Mouse (Mus musculus): ENCODE measurements around the gene Rsc1a1. TPM values are rescaled to one million over a fixed set of nuclear protein-coding genes. Genes with fewer than 3 reads are reported as not detected.

Rsc1a1 gene
- total and polyA plus RNA-seq, 3 experiments = 2.4 to 15.0 (median 7.3) TPM

GRCm38 (mm10) chr4:141708971-141709370 lies 23.6 kb upstream of the Rsc1a1 start:
- Histone ChIP-seq H3K4me1 (ENCODE audit: insufficient read depth, low read depth, low read length) (peaks cover 31% of the 10 kb centered on the region), H3K4me3 (ENCODE audit: low read depth, low read length) (no peak overlapping the region), H3K36me3 (replicated peaks) (peaks cover 92% of the 10 kb centered on the region), H3K27me3 (ENCODE audit: insufficient read depth, low read length) (no peaks in the 10 kb centered on the region), H3K9me3 (replicated peaks) (no peaks in the 10 kb centered on the region)
- no peak for DNase-seq (ENCODE audit: low spot score)
- no peak for TF ChIP-seq CTCF (IDR thresholded peaks at IDR 0.05; ENCODE audit: low read depth, low read length)
- ATAC-seq (ENCODE audit: extremely low read depth, insufficient number of reproducible peaks, low FRiP score, poor library complexity, severe bottlenecking) = no peak

- Histone ChIP-seq H3K4me1 (ENCODE audit: insufficient read depth, low read depth, low read length) (peaks cover 22% of the 10 kb centered on the region), H3K9me3 (replicated peaks) (no peaks in the 10 kb centered on the region), H3K27me3 (ENCODE audit: insufficient read depth, low read length) (no peaks in the 10 kb centered on the region), H3K4me3 (ENCODE audit: low read depth, low read length) (no peak overlapping the region), H3K36me3 (replicated peaks) (peaks cover 95% of the 10 kb centered on the region)
- ATAC-seq (ENCODE audit: extremely low read depth, insufficient number of reproducible peaks, low FRiP score, poor library complexity, severe bottlenecking) = no peak
- TF ChIP-seq TAL1 (conservative IDR thresholded peaks at IDR 0.05; ENCODE audit: low read depth, low read length) (no peak), GATA2 (IDR thresholded peaks at IDR 0.05; ENCODE audit: borderline replicate concordance, low read depth, low read length) (no peak), GATA1 (IDR thresholded peaks at IDR 0.05; ENCODE audit: borderline replicate concordance, low read length) (no peak), CTCF (IDR thresholded peaks at IDR 0.05; ENCODE audit: low read depth, low read length) (no peak), POLR2AphosphoS5 (IDR thresholded peaks at IDR 0.05; ENCODE audit: insufficient replicate concordance, low read depth, low read length) (no peak)
- no peak for DNase-seq (ENCODE audit: low spot score)
These were observed 22.6 kb upstream of the Rsc1a1 start for GRCm38 (mm10) chr4:141708005-141708404.

- ATAC-seq (ENCODE audit: extremely low read depth, insufficient number of reproducible peaks, low FRiP score, poor library complexity, severe bottlenecking) (no peak), DNase-seq (ENCODE audit: low spot score) (no peak)
- H3K27me3 ChIP-seq (ENCODE audit: insufficient read depth, low read length) = no peaks in the 10 kb centered on the region
- TF ChIP-seq GATA1 (IDR thresholded peaks at IDR 0.05; ENCODE audit: borderline replicate concordance, low read length) (no peak), GATA2 (IDR thresholded peaks at IDR 0.05; ENCODE audit: borderline replicate concordance, low read depth, low read length) (no peak), POLR2AphosphoS5 (IDR thresholded peaks at IDR 0.05; ENCODE audit: insufficient replicate concordance, low read depth, low read length) (no peak), CTCF (IDR thresholded peaks at IDR 0.05; ENCODE audit: low read depth, low read length) (no peak), TAL1 (conservative IDR thresholded peaks at IDR 0.05; ENCODE audit: low read depth, low read length) (no peak)
- no peak overlapping the region for H3K4me3 ChIP-seq (ENCODE audit: low read depth, low read length)
- H3K36me3 ChIP-seq (replicated peaks) = peaks cover 97% of the 10 kb centered on the region
- H3K9me3 ChIP-seq (replicated peaks) = no peaks in the 10 kb centered on the region
- H3K4me1 ChIP-seq (ENCODE audit: insufficient read depth, low read depth, low read length) = peaks cover 3% of the 10 kb centered on the region
These were observed 19.9 kb upstream of the Rsc1a1 start for GRCm38 (mm10) chr4:141705331-141705730.

GRCm38 (mm10) chr4:141704625-141705024 lies 19.2 kb upstream of the Rsc1a1 start:
- ATAC-seq (ENCODE audit: extremely low read depth, insufficient number of reproducible peaks, low FRiP score, poor library complexity, severe bottlenecking) = no peak
- Histone ChIP-seq H3K4me1 (ENCODE audit: insufficient read depth, low read depth, low read length) (peaks cover 3% of the 10 kb centered on the region), H3K36me3 (replicated peaks) (peaks cover 98% of the 10 kb centered on the region), H3K27me3 (ENCODE audit: insufficient read depth, low read length) (no peaks in the 10 kb centered on the region), H3K4me3 (ENCODE audit: low read depth, low read length) (no peak overlapping the region), H3K9me3 (replicated peaks) (no peaks in the 10 kb centered on the region)
- DNase-seq (ENCODE audit: low spot score) = no peak
- no peak for TF ChIP-seq POLR2AphosphoS5 (IDR thresholded peaks at IDR 0.05; ENCODE audit: insufficient replicate concordance, low read depth, low read length)

GRCm38 (mm10) chr4:141694719-141695118 lies 9.3 kb upstream of the Rsc1a1 start:
- no peak for TF ChIP-seq CTCF (IDR thresholded peaks at IDR 0.05; ENCODE audit: low read depth, low read length)
- TF ChIP-seq GATA2 (IDR thresholded peaks at IDR 0.05; ENCODE audit: borderline replicate concordance, low read depth, low read length) = no peak
- TF ChIP-seq GATA1 (IDR thresholded peaks at IDR 0.05; ENCODE audit: borderline replicate concordance, low read length) = no peak
- no peak for TF ChIP-seq POLR2AphosphoS5 (IDR thresholded peaks at IDR 0.05; ENCODE audit: insufficient replicate concordance, low read depth, low read length)
- TF ChIP-seq TAL1 (conservative IDR thresholded peaks at IDR 0.05; ENCODE audit: low read depth, low read length) = no peak
- DNase-seq (ENCODE audit: low spot score) (no peak), ATAC-seq (ENCODE audit: extremely low read depth, insufficient number of reproducible peaks, low FRiP score, poor library complexity, severe bottlenecking) (no peak)
- Histone ChIP-seq H3K27me3 (ENCODE audit: insufficient read depth, low read length) (no peaks in the 10 kb centered on the region), H3K4me3 (ENCODE audit: low read depth, low read length) (no peak overlapping the region), H3K36me3 (replicated peaks) (peaks cover 95% of the 10 kb centered on the region), H3K9me3 (replicated peaks) (no peaks in the 10 kb centered on the region), H3K4me1 (ENCODE audit: insufficient read depth, low read depth, low read length) (peaks cover 7% of the 10 kb centered on the region; the same call in 1 of the 2 replicates)

GRCm38 (mm10) chr4:141688505-141688904 lies 3.1 kb upstream of the Rsc1a1 start:
- ATAC-seq (ENCODE audit: extremely low read depth, insufficient number of reproducible peaks, low FRiP score, poor library complexity, severe bottlenecking) (peak; percentile 4; the same call in 1 of the 2 replicates), DNase-seq (ENCODE audit: low spot score) (no peak)
- H3K27me3 ChIP-seq (ENCODE audit: insufficient read depth, low read length) = no peaks in the 10 kb centered on the region
- peaks cover 92% of the 10 kb centered on the region for H3K36me3 ChIP-seq (replicated peaks)
- H3K9me3 ChIP-seq (replicated peaks) = no peaks in the 10 kb centered on the region
- TF ChIP-seq GATA1 (IDR thresholded peaks at IDR 0.05; ENCODE audit: borderline replicate concordance, low read length) (no peak), POLR2AphosphoS5 (IDR thresholded peaks at IDR 0.05; ENCODE audit: insufficient replicate concordance, low read depth, low read length) (no peak), CTCF (IDR thresholded peaks at IDR 0.05; ENCODE audit: low read depth, low read length) (no peak), GATA2 (IDR thresholded peaks at IDR 0.05; ENCODE audit: borderline replicate concordance, low read depth, low read length) (no peak), TAL1 (conservative IDR thresholded peaks at IDR 0.05; ENCODE audit: low read depth, low read length) (no peak)
- H3K4me3 ChIP-seq (ENCODE audit: low read depth, low read length) = no peak overlapping the region
- H3K4me1 ChIP-seq (ENCODE audit: insufficient read depth, low read depth, low read length) = peaks cover 12% of the 10 kb centered on the region

GRCm38 (mm10) chr4:141686525-141686924 lies 1.1 kb upstream of the Rsc1a1 start:
- H3K4me3 ChIP-seq (ENCODE audit: low read depth, low read length) = no peak overlapping the region
- H3K27me3 ChIP-seq (ENCODE audit: insufficient read depth, low read length) = no peaks in the 10 kb centered on the region
- H3K9me3 ChIP-seq (replicated peaks) = no peaks in the 10 kb centered on the region
- ATAC-seq (ENCODE audit: extremely low read depth, insufficient number of reproducible peaks, low FRiP score, poor library complexity, severe bottlenecking) = no peak
- TF ChIP-seq TAL1 (conservative IDR thresholded peaks at IDR 0.05; ENCODE audit: low read depth, low read length) = no peak
- no peak for TF ChIP-seq POLR2AphosphoS5 (IDR thresholded peaks at IDR 0.05; ENCODE audit: insufficient replicate concordance, low read depth, low read length)
- no peak for TF ChIP-seq CTCF (IDR thresholded peaks at IDR 0.05; ENCODE audit: low read depth, low read length)
- TF ChIP-seq GATA2 (IDR thresholded peaks at IDR 0.05; ENCODE audit: borderline replicate concordance, low read depth, low read length) = no peak
- TF ChIP-seq GATA1 (IDR thresholded peaks at IDR 0.05; ENCODE audit: borderline replicate concordance, low read length) = no peak
- H3K4me1 ChIP-seq (ENCODE audit: insufficient read depth, low read depth, low read length) = peaks cover 12% of the 10 kb centered on the region
- peaks cover 90% of the 10 kb centered on the region for H3K36me3 ChIP-seq (replicated peaks)
- DNase-seq (ENCODE audit: low spot score) = no peak
